Mouse (Mus musculus) midbrain, embryonic 14.5 days (tissue): Measurements from ENCODE around the gene Ddx55. TPM values are rescaled to one million over a fixed set of nuclear protein-coding genes. Genes with fewer than 3 reads are reported as not detected.
A peak's percentile ranks its signal among the peaks of the same experiment; 100 is the strongest.
"Not testable (repeated sequence)": the region's sequence is repeated elsewhere in the genome, so short reads cannot be mapped to it uniquely, and the experiment has no call there.

ENCODE experiments used
- ATAC-seq: fragments of 200-750 bp; cut with Nextera tagmentation; 2 replicates; pipeline ENCODE4 v1.8.0; 2017; ENCODE audit warnings: moderate number of reproducible peaks, moderate library complexity; ENCODE audit not compliant: low FRiP score, low TSS enrichment
- DNase-seq: peaks from one replicate; pipeline ENCODE4 v3.0.0-alpha.2; 2015
- H3K27ac ChIP-seq: fragments of 300-500 bp; sonication (generic); replicated peaks from 2 replicates; pipeline ENCODE4 v1.5.1; 2014; ENCODE audit warnings: mild to moderate bottlenecking, low read depth, low read length, moderate library complexity
- H3K27me3 ChIP-seq: fragments of 300-500 bp; sonication (generic); 2 replicates; pipeline ENCODE4 v1.6.1; 2014; ENCODE audit warnings: low read length, control low read depth, mixed read lengths; ENCODE audit not compliant: control insufficient read depth, insufficient read depth
- H3K36me3 ChIP-seq: fragments of 300-500 bp; sonication (generic); 2 replicates; pipeline ENCODE4 v1.6.1; 2014; ENCODE audit warnings: low read length, control low read depth; ENCODE audit not compliant: control insufficient read depth, insufficient read depth
- H3K4me1 ChIP-seq: fragments of 300-500 bp; sonication (generic); 2 replicates; pipeline ENCODE4 v1.6.1; 2014; ENCODE audit warnings: mild to moderate bottlenecking, antibody characterized with exemption, low read length, control low read depth; ENCODE audit not compliant: control insufficient read depth, insufficient read depth
- H3K4me2 ChIP-seq: fragments of 300-500 bp; sonication (generic); 2 replicates; pipeline ENCODE4 v1.6.1; 2014; ENCODE audit warnings: mild to moderate bottlenecking, low read length, moderate library complexity
- H3K4me3 ChIP-seq: fragments of 300-500 bp; sonication (generic); replicated peaks from 2 replicates; pipeline ENCODE4 v1.5.1; 2014; ENCODE audit warnings: low read depth, low read length
- H3K9ac ChIP-seq: fragments of 300-500 bp; sonication (generic); replicated peaks from 2 replicates; pipeline ENCODE4 v1.6.1; 2014; ENCODE audit warnings: mild to moderate bottlenecking, low read length, moderate library complexity
- H3K9me3 ChIP-seq: fragments of 300-500 bp; sonication (generic); 2 replicates; pipeline ENCODE4 v1.6.1; 2016; ENCODE audit warnings: low read length, control low read depth, mixed read lengths; ENCODE audit not compliant: control insufficient read depth
- WGBS: fragments of 180-500 bp; shearing (Covaris S2); extraction: QIAGEN DNeasy Blood & Tissue Kit; methylation state at CpG from one replicate; pipeline ENCODE4 v1.1.7; 2014; 5-methylcytosine and 5-hydroxymethylcytosine counted together
- polyA plus RNA-seq: library from polyadenylated mRNA; unstranded; fragments of >200 nt; fragmentation: Nextera tagmentation; extraction: Ambion mirVana; gene quantifications from 2 replicates; pipeline ENCODE4 v1.2.1, GENCODE M21; 2014

The Ddx55 gene
- polyA plus RNA-seq, 1 experiment from 2014 or later = 22.1 TPM

GRCm38 (mm10) chr5:124575467-124575866 is 22.8 kb downstream of the Ddx55 start:
- Histone ChIP-seq H3K4me2 (no peak overlapping the region), H3K4me1 (peaks cover 17% of the 10 kb centered on the region), H3K4me3 (no peak overlapping the region), H3K27ac (no peak overlapping the region), H3K36me3 (peaks cover 69% of the 10 kb centered on the region), H3K9me3 (no peaks in the 10 kb centered on the region), H3K27me3 (no peaks in the 10 kb centered on the region), H3K9ac (no peak overlapping the region)
- ATAC-seq (no peak), DNase-seq (no peak)
- WGBS = 92% methylated on average over 7 of the region's 7 CpGs

GRCm38 (mm10) chr5:124578633-124579317 is 26.1 kb downstream of the Ddx55 start, which contains the start of the genes Eif2b1 and Gtf2h3:
TSS of gene Eif2b1 (minus strand) at chr5:124579131.
TSS of gene Gtf2h3 (plus strand) at chr5:124579140.
- ATAC-seq (peak; percentile 86; the same call in 1 of the 2 replicates), DNase-seq (peak; percentile 99)
- H3K4me1 ChIP-seq = peaks cover 19% of the 10 kb centered on the region
- no peaks in the 10 kb centered on the region for H3K27me3 ChIP-seq
- H3K9ac ChIP-seq = peak within 1 kb of the TSS; percentile 73
- under 1% methylated on average over 51 of the region's 51 CpGs for WGBS
- peaks cover 51% of the 10 kb centered on the region for H3K36me3 ChIP-seq
- peak within 1 kb of the TSS; percentile 78 for H3K4me3 ChIP-seq
- peak within 1 kb of the TSS; percentile 52; the same call in 1 of the 2 replicates for H3K27ac ChIP-seq
- H3K4me2 ChIP-seq = peak within 1 kb of the TSS; percentile 77
- no peaks in the 10 kb centered on the region for H3K9me3 ChIP-seq

DNA sequence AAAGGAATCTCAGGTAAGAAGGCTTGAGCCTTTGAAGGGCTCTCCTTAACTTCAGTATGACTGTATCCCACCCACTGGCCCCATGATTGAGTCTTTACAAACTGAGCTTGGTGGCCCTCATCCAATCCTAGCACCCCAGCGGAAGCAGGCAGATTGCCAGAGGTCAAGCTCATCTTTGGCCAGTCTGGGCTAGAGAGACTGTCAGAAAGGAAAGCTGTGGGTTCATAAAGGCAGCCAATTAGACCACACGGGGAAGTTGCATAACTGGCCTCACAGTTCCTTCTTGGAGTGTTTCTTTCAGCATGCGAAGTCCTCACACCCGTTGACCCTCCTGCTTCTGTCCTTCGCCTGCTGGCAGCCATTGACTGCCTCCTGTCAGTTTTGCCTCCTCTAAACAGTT is 29.9 kb downstream of the Ddx55 start:
- no peak overlapping the region for H3K9ac ChIP-seq
- WGBS = 94% methylated on average over 5 of the region's 5 CpGs
- ATAC-seq (no peak), DNase-seq (no peak)
- H3K4me1 ChIP-seq = peaks cover 19% of the 10 kb centered on the region
- H3K4me3 ChIP-seq = no peak overlapping the region
- H3K4me2 ChIP-seq = no peak overlapping the region
- H3K36me3 ChIP-seq = peaks cover 48% of the 10 kb centered on the region
- no peak overlapping the region for H3K27ac ChIP-seq
- no peaks in the 10 kb centered on the region for H3K27me3 ChIP-seq
- H3K9me3 ChIP-seq = no peaks in the 10 kb centered on the region

GRCm38 (mm10) chr5:124592768-124593167 is 40.1 kb downstream of the Ddx55 start:
- no peak overlapping the region for H3K9ac ChIP-seq
- no peak overlapping the region for H3K4me2 ChIP-seq
- H3K4me3 ChIP-seq = no peak overlapping the region
- H3K27me3 ChIP-seq = no peaks in the 10 kb centered on the region
- peaks cover 82% of the 10 kb centered on the region for H3K36me3 ChIP-seq
- ATAC-seq (no peak), DNase-seq (no peak)
- no peaks in the 10 kb centered on the region for H3K4me1 ChIP-seq
- WGBS = 96% methylated on average over 3 of the region's 3 CpGs
- no peak overlapping the region for H3K27ac ChIP-seq
- H3K9me3 ChIP-seq = no peaks in the 10 kb centered on the region

DNA sequence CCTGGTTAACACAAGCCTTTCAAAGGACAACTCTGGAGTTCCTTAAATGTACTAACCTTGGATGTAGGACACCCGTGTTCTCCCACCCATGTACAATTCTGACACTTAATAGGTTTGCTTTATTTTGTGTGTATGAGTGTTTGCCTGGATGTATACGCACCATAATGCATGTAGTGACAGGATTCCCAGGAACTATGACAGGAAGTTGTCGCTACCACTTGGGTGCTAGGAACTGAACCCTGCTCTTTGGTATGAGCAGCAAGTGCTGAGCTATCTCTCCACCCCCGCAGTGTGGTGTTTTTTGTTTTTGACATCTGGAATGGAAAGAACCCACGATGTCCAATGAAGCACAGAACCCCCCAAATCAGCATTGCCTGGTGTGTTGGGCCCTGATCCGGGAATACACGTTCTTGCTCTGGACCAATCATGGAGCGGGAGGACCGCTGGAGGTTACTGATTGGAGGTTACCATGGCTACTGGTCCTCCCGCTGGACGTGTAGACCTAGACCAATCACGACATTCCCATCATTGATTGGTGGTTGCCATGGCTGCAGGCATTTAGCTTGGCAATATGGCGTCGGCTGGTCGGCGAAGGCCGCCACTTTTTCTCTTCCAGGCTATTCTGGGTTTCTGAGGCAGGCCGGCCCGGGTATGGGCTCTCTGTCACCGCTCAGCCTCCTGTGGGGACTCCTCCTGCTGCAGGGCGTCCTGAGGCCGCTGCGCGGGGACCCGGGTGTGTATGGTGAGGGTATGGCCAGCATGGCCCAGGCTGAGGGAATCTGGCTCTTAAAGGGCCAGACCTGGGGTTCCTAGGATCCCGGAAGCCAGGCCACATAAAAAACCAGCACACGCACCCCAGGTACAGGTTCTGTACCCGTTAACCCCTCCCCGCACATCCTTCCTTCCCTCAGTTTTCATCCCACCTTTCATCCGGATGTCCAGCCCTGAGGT is 45.8 kb downstream of the Ddx55 start:
- DNase-seq = peak; percentile 99
- H3K4me1 ChIP-seq = peaks cover 8% of the 10 kb centered on the region
- H3K27me3 ChIP-seq = no peaks in the 10 kb centered on the region
- WGBS = 5% methylated on average over 30 of the region's 30 CpGs
- peak overlapping the region; percentile 60; the same call in 1 of the 2 replicates for H3K27ac ChIP-seq
- no peaks in the 10 kb centered on the region for H3K9me3 ChIP-seq
- H3K36me3 ChIP-seq = peaks cover 37% of the 10 kb centered on the region
- peak overlapping the region; percentile 85 for H3K4me3 ChIP-seq
- peak overlapping the region; percentile 98 for H3K4me2 ChIP-seq
- H3K9ac ChIP-seq = peak overlapping the region; percentile 58
- ATAC-seq = peak; percentile 99

GRCm38 (mm10) chr5:124599726-124600125 is 47.1 kb downstream of the Ddx55 start:
- not testable (repeated sequence) for H3K9ac ChIP-seq, H3K4me3 ChIP-seq, H3K27ac ChIP-seq, H3K9me3 ChIP-seq, DNase-seq, H3K4me1 ChIP-seq, H3K27me3 ChIP-seq, ATAC-seq
- peaks cover 31% of the 10 kb centered on the region for H3K36me3 ChIP-seq
- 68% methylated on average over 8 of the region's 8 CpGs for WGBS
- peak overlapping the region; percentile 98 for H3K4me2 ChIP-seq

- DNase-seq (peak; percentile 66), ATAC-seq (no peak)
- H3K27me3 ChIP-seq = no peaks in the 10 kb centered on the region
- no peak overlapping the region for H3K4me2 ChIP-seq
- no peak overlapping the region for H3K27ac ChIP-seq
- peaks cover 8% of the 10 kb centered on the region for H3K4me1 ChIP-seq
- no peaks in the 10 kb centered on the region for H3K9me3 ChIP-seq
- H3K36me3 ChIP-seq = peaks cover 17% of the 10 kb centered on the region; the same call in 1 of the 2 replicates
- WGBS = 75% methylated on average over 5 of the region's 5 CpGs
- no peak overlapping the region for H3K4me3 ChIP-seq
- H3K9ac ChIP-seq = no peak overlapping the region
Measured at GRCm38 (mm10) chr5:124602349-124602748, 49.7 kb downstream of the Ddx55 start.

GRCm38 (mm10) chr5:124604296-124604695 is 51.6 kb downstream of the Ddx55 start:
- WGBS = 93% methylated on average over 4 of the region's 4 CpGs
- H3K36me3 ChIP-seq = peaks cover 32% of the 10 kb centered on the region
- H3K9ac ChIP-seq = no peak overlapping the region
- ATAC-seq (no peak), DNase-seq (no peak)
- no peak overlapping the region for H3K4me2 ChIP-seq
- no peak overlapping the region for H3K4me3 ChIP-seq
- no peaks in the 10 kb centered on the region for H3K27me3 ChIP-seq
- H3K9me3 ChIP-seq = no peaks in the 10 kb centered on the region
- H3K27ac ChIP-seq = no peak overlapping the region
- H3K4me1 ChIP-seq = peaks cover 3% of the 10 kb centered on the region
